Mouse (Mus musculus): ENCODE data around the gene Dnah12. TPM values are rescaled to one million over a fixed set of nuclear protein-coding genes. Genes with fewer than 3 reads are reported as not detected.
A peak's percentile ranks its signal among the peaks of the same experiment; 100 is the strongest.
"Not testable (repeated sequence)": the region's sequence is repeated elsewhere in the genome, so short reads cannot be mapped to it uniquely, and the experiment has no call there.

Dnah12 gene
- polyA plus RNA-seq, 1 experiment: 0.02 TPM

DNA sequence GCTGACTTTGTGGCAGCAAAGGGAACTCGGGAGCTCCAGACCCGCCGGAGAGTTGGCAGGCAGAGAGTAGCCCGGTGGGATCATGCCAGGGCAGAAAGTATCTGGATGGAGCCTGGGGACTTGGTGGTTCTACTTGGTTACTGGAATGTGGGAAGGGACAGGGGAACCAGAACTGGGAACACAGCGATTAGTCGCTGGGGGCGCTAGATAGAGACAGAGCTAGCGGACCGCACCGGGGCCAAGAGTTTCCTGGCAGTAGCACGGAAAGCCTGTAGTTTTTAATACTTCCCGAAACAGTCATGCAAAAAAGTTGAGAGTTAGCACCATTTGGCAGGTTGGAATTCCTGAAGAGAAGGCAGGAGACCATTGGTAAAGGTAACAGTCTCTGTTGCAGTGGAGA is 17.7 kb upstream of the Dnah12 start:
- peak in 1 of 2 experiments; percentile 22 for DNase-seq (ENCODE audit: low read depth in 1 of 2, low spot score in 2 of 2)
- TF ChIP-seq CTCF (IDR thresholded peaks at IDR 0.05; ENCODE audit: extremely low read depth, insufficient read depth, insufficient read length, insufficient replicate concordance): no peak
- WGBS: 21% methylated on average over 12 of the region's 12 CpGs
- Histone ChIP-seq H3K27me3 (ENCODE audit: control insufficient read depth, insufficient read depth, low read length) (no peaks in the 10 kb centered on the region), H3K4me3 (ENCODE audit: extremely low read depth, insufficient read depth, insufficient read length) (no peak overlapping the region), H3K27ac (ENCODE audit: insufficient read depth, low read length) (no peak overlapping the region), H3K36me3 (ENCODE audit: control insufficient read depth, insufficient read depth, low read length) (no peaks in the 10 kb centered on the region), H3K4me1 (ENCODE audit: control insufficient read depth, insufficient read depth, insufficient read length) (no peaks in the 10 kb centered on the region; the same call in 1 of the 2 replicates)

DNA sequence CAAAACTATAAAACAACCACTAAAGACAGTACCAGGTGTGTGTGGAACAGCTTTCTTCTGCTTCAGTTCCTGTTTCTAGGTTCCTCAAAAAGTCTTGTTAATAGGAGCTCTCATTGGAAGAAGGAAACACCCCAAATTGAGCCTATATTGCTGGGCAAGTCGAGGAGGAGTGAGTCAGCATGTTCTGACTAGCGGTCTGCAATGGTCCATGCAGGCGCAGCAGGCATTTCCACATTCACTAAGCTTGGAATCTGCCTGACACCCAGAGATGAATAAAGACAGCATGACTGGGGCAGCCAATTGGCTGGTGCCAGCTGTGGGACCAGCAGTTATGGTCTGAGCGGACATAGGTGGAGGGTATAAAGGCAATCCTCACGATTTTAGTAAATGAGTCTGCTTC is 17.3 kb upstream of the Dnah12 start:
- Histone ChIP-seq H3K27ac (ENCODE audit: insufficient read depth, low read length) (no peak overlapping the region), H3K4me3 (ENCODE audit: extremely low read depth, insufficient read depth, insufficient read length) (no peak overlapping the region), H3K27me3 (ENCODE audit: control insufficient read depth, insufficient read depth, low read length) (no peaks in the 10 kb centered on the region), H3K36me3 (ENCODE audit: control insufficient read depth, insufficient read depth, low read length) (no peaks in the 10 kb centered on the region), H3K4me1 (ENCODE audit: control insufficient read depth, insufficient read depth, insufficient read length) (no peaks in the 10 kb centered on the region; the same call in 1 of the 2 replicates)
- 38% methylated on average over 5 of the region's 5 CpGs for WGBS
- TF ChIP-seq POLR2A (IDR thresholded peaks at IDR 0.05; ENCODE audit: low read depth, low read length) (no peak), CTCF (IDR thresholded peaks at IDR 0.05; ENCODE audit: extremely low read depth, insufficient read depth, insufficient read length, insufficient replicate concordance) (no peak)
- no peak for DNase-seq (ENCODE audit: low read depth in 1 of 2, low spot score in 2 of 2)

DNA sequence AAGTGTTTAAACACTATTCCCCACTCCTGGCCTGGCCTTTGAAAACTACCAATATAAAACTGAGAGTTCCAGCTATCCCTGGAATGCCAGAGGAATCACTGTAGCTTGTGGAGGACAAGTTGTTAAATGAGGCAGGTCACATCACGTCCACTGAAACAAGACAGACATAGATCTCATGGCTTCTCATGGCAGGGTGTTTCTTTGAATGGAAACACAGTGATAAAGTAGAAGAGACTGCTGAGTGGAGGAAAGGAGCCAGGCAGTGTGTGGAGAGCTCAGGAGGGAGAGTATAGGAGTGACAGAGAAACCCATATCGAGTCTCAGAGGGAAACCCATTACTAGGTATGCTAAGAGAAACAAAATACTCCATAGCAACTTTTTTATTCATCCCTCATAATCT is 2.3 kb upstream of the Dnah12 start:
- DNase-seq (ENCODE audit: low read depth in 1 of 2, low spot score in 2 of 2): no peak
- Histone ChIP-seq H3K27me3 (ENCODE audit: control insufficient read depth, insufficient read depth, low read length) (no peaks in the 10 kb centered on the region), H3K27ac (ENCODE audit: insufficient read depth, low read length) (no peak overlapping the region), H3K4me1 (ENCODE audit: control insufficient read depth, insufficient read depth, insufficient read length) (no peaks in the 10 kb centered on the region), H3K4me3 (ENCODE audit: extremely low read depth, insufficient read depth, insufficient read length) (no peak overlapping the region), H3K36me3 (ENCODE audit: control insufficient read depth, insufficient read depth, low read length) (no peaks in the 10 kb centered on the region)
- WGBS: 77% methylated on average over 2 of the region's 2 CpGs
- TF ChIP-seq CTCF (IDR thresholded peaks at IDR 0.05; ENCODE audit: extremely low read depth, insufficient read depth, insufficient read length, insufficient replicate concordance): no peak
- TF ChIP-seq POLR2A (IDR thresholded peaks at IDR 0.05; ENCODE audit: low read depth, low read length): no peak

DNA sequence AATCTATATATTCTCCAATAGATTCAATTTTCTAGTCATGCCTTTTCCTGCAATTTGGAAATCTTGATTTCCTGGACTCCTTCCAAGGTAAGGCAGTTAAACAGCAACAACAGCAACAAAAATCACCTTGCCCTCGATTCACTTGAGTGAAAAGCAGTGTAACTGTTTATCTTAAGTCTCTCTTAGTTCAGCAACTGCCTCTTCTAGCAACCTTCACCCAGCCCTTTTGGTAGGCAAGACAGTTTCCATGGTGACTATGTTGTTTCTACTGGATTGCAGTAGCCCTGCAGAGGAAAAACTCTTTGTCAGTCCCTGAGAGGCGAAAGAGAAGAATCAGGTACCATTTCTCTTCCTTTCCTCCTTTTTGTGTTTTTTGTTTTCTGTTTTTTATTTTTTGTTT is 1.7 kb upstream of the Dnah12 start:
- DNase-seq (ENCODE audit: low read depth in 1 of 2, low spot score in 2 of 2): no peak
- 76% methylated on average over 2 of the region's 2 CpGs for WGBS
- Histone ChIP-seq H3K36me3 (ENCODE audit: control insufficient read depth, insufficient read depth, low read length) (no peaks in the 10 kb centered on the region), H3K27me3 (ENCODE audit: control insufficient read depth, insufficient read depth, low read length) (no peaks in the 10 kb centered on the region), H3K27ac (ENCODE audit: insufficient read depth, low read length) (no peak overlapping the region), H3K4me3 (ENCODE audit: extremely low read depth, insufficient read depth, insufficient read length) (no peak overlapping the region), H3K4me1 (ENCODE audit: control insufficient read depth, insufficient read depth, insufficient read length) (no peaks in the 10 kb centered on the region)
- TF ChIP-seq CTCF (IDR thresholded peaks at IDR 0.05; ENCODE audit: extremely low read depth, insufficient read depth, insufficient read length, insufficient replicate concordance) (no peak), POLR2A (IDR thresholded peaks at IDR 0.05; ENCODE audit: low read depth, low read length) (no peak)

- Histone ChIP-seq H3K27me3 (ENCODE audit: control insufficient read depth, insufficient read depth, low read length) (no peaks in the 10 kb centered on the region), H3K27ac (ENCODE audit: insufficient read depth, low read length) (no peak overlapping the region), H3K36me3 (ENCODE audit: control insufficient read depth, insufficient read depth, low read length) (no peaks in the 10 kb centered on the region), H3K4me1 (ENCODE audit: control insufficient read depth, insufficient read depth, insufficient read length) (no peaks in the 10 kb centered on the region), H3K4me3 (ENCODE audit: extremely low read depth, insufficient read depth, insufficient read length) (no peak overlapping the region)
- TF ChIP-seq POLR2A (IDR thresholded peaks at IDR 0.05; ENCODE audit: low read depth, low read length) (no peak), CTCF (IDR thresholded peaks at IDR 0.05; ENCODE audit: extremely low read depth, insufficient read depth, insufficient read length, insufficient replicate concordance) (no peak)
- peak in 1 of 2 experiments; percentile 19 for DNase-seq (ENCODE audit: low read depth in 1 of 2, low spot score in 2 of 2)
Observed at GRCm38 (mm10) chr14:26697912-26698311, 4.8 kb downstream of the Dnah12 start.

GRCm38 (mm10) chr14:26705246-26705645 is 12.2 kb downstream of the Dnah12 start:
- H3K4me1 ChIP-seq (ENCODE audit: control insufficient read depth, insufficient read depth, insufficient read length); H3K36me3 ChIP-seq (ENCODE audit: control insufficient read depth, insufficient read depth, low read length); H3K4me3 ChIP-seq (ENCODE audit: extremely low read depth, insufficient read depth, insufficient read length); H3K27me3 ChIP-seq (ENCODE audit: control insufficient read depth, insufficient read depth, low read length); H3K27ac ChIP-seq (ENCODE audit: insufficient read depth, low read length); DNase-seq (ENCODE audit: low read depth in 1 of 2, low spot score in 2 of 2): not testable (repeated sequence)
- 90% methylated on average over 5 of the region's 5 CpGs for WGBS

DNA sequence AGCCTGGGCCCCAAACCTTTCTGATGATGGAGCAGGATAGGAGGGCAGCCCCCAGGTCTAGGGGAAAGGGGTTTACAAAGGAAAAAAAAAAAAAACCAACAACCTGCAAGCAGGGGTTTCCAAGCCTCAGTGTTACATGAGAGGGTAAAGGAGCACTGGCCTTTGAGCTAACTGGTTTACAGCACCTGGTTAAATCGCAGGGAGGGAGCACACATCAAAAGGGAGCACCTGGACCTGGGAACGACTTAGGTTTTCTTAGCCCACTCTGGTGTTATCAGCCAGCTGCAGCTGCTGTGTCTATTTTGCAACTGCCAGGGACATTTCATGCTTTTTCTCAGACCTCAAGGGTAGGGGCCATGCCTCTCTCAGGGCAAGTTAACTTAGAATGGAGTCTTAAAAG is 26.6 kb downstream of the Dnah12 start:
- H3K27me3 ChIP-seq (ENCODE audit: control insufficient read depth, insufficient read depth, low read length); H3K27ac ChIP-seq (ENCODE audit: insufficient read depth, low read length); DNase-seq (ENCODE audit: low read depth in 1 of 2, low spot score in 2 of 2); H3K4me1 ChIP-seq (ENCODE audit: control insufficient read depth, insufficient read depth, insufficient read length); H3K4me3 ChIP-seq (ENCODE audit: extremely low read depth, insufficient read depth, insufficient read length); H3K36me3 ChIP-seq (ENCODE audit: control insufficient read depth, insufficient read depth, low read length): not testable (repeated sequence)
- 52% methylated on average over 2 of the region's 2 CpGs for WGBS

DNA sequence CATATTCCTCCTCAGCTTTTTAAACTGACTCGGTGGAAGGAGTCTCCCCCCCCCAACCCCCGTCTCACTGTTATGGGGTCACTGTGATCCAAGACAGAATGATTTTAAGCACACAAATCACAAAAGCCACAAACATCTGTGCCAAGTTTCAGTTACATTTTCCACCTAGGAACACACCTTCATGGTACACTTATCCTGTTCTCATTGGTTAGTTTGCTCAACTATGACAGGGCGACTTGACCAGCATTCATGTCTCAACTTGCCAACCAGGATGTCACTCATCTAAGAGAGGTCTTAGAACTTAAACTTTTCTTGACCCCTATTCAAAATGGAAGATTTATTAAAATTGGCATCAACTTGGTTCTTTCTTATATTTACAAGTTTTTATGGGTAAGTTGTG is 31.8 kb downstream of the Dnah12 start:
- H3K27me3 ChIP-seq (ENCODE audit: control insufficient read depth, insufficient read depth, low read length): no peaks in the 10 kb centered on the region
- TF ChIP-seq CTCF (IDR thresholded peaks at IDR 0.05; ENCODE audit: extremely low read depth, insufficient read depth, insufficient read length, insufficient replicate concordance) (no peak), POLR2A (IDR thresholded peaks at IDR 0.05; ENCODE audit: low read depth, low read length) (no peak)
- 86% methylated on average over 3 of the region's 3 CpGs for WGBS
- H3K36me3 ChIP-seq (ENCODE audit: control insufficient read depth, insufficient read depth, low read length): no peaks in the 10 kb centered on the region
- DNase-seq (ENCODE audit: low read depth in 1 of 2, low spot score in 2 of 2): no peak
- no peak overlapping the region for H3K4me3 ChIP-seq (ENCODE audit: extremely low read depth, insufficient read depth, insufficient read length)
- H3K27ac ChIP-seq (ENCODE audit: insufficient read depth, low read length): no peak overlapping the region
- H3K4me1 ChIP-seq (ENCODE audit: control insufficient read depth, insufficient read depth, insufficient read length): no peaks in the 10 kb centered on the region
